Mouse (Mus musculus) E14TG2a.4 (cell line): Measurements from ENCODE around the gene Clybl.

Experiments
- H3K27me3 ChIP-seq: 2 replicates; pipeline ENCODE4 v1.6.1; 2014; ENCODE audit warnings: low read length, control low read depth; ENCODE audit not compliant: insufficient read depth
- H3K36me3 ChIP-seq: 2 replicates; pipeline ENCODE4 v1.6.1; 2014; ENCODE audit warnings: low read length, control low read depth; ENCODE audit not compliant: insufficient read depth
- H3K4me1 ChIP-seq: replicated peaks from 2 replicates; pipeline ENCODE4 v1.6.1; 2014; ENCODE audit warnings: low read depth, low read length, control low read depth
- H3K4me3 ChIP-seq: replicated peaks from 2 replicates; pipeline ENCODE4 v1.5.1; 2014; ENCODE audit warnings: mild to moderate bottlenecking, low read length
- H3K9me3 ChIP-seq: 2 replicates; pipeline ENCODE4 v1.6.1; 2014; ENCODE audit warnings: low read length, control low read depth
- CTCF ChIP-seq: conservative IDR thresholded peaks from 2 replicates; pipeline ENCODE4 v1.5.1; 2014; ENCODE audit warnings: low read length
- NANOG ChIP-seq: IDR thresholded peaks from 2 replicates; pipeline ENCODE4 v1.6.1; 2014; ENCODE audit warnings: borderline replicate concordance, low read length, mixed read lengths
- POU5F1 ChIP-seq: IDR thresholded peaks from 2 replicates; pipeline ENCODE4 v1.6.1; 2014; ENCODE audit warnings: low read length, borderline replicate concordance

Gene Clybl

GRCm38 (mm10) chr14:122214126-122214525 is 32.6 kb downstream of the Clybl start:
- no peaks in the 10 kb centered on the region for H3K36me3 ChIP-seq
- peaks cover 2% of the 10 kb centered on the region; the same call in 1 of the 2 replicates for H3K4me1 ChIP-seq
- no peaks in the 10 kb centered on the region for H3K27me3 ChIP-seq
- peaks cover 2% of the 10 kb centered on the region; the same call in 1 of the 2 replicates for H3K9me3 ChIP-seq
- H3K4me3 ChIP-seq, result no peak overlapping the region
- TF ChIP-seq CTCF (no peak), POU5F1 (no peak), NANOG (no peak)

GRCm38 (mm10) chr14:122217221-122217620 is 35.7 kb downstream of the Clybl start:
- Histone ChIP-seq H3K4me3 (no peak overlapping the region), H3K4me1 (peaks cover 3% of the 10 kb centered on the region), H3K27me3 (no peaks in the 10 kb centered on the region), H3K9me3 (peaks cover 7% of the 10 kb centered on the region), H3K36me3 (no peaks in the 10 kb centered on the region; the same call in 1 of the 2 replicates)
- TF ChIP-seq POU5F1, result no peak
- TF ChIP-seq NANOG, result no peak

GRCm38 (mm10) chr14:122222934-122223374 is 41.5 kb downstream of the Clybl start:
- Histone ChIP-seq H3K4me1 (peaks cover 57% of the 10 kb centered on the region), H3K27me3 (no peaks in the 10 kb centered on the region), H3K36me3 (no peaks in the 10 kb centered on the region; the same call in 1 of the 2 replicates), H3K4me3 (peak overlapping the region; percentile 29; the same call in 1 of the 2 replicates), H3K9me3 (peaks cover 5% of the 10 kb centered on the region)
- no peak for TF ChIP-seq NANOG
- TF ChIP-seq POU5F1, result no peak
- no peak for TF ChIP-seq CTCF

GRCm38 (mm10) chr14:122223461-122224102 is 42.1 kb downstream of the Clybl start:
- TF ChIP-seq POU5F1, result no peak
- TF ChIP-seq CTCF, result peak; percentile 51; the same call in 1 of the 2 replicates
- peaks cover 5% of the 10 kb centered on the region for H3K9me3 ChIP-seq

GRCm38 (mm10) chr14:122224103-122224494 is 42.6 kb downstream of the Clybl start:
- Histone ChIP-seq H3K4me3 (no peak overlapping the region), H3K27me3 (no peaks in the 10 kb centered on the region), H3K9me3 (peaks cover 5% of the 10 kb centered on the region), H3K36me3 (no peaks in the 10 kb centered on the region; the same call in 1 of the 2 replicates), H3K4me1 (peaks cover 63% of the 10 kb centered on the region)
- TF ChIP-seq POU5F1, result no peak
- no peak for TF ChIP-seq CTCF
- TF ChIP-seq NANOG, result no peak

More at GRCm38 (mm10) chr14:122223461-122224102, 42.1 kb downstream of the Clybl start:
- no peaks in the 10 kb centered on the region for H3K27me3 ChIP-seq
- peaks cover 58% of the 10 kb centered on the region for H3K4me1 ChIP-seq
- H3K36me3 ChIP-seq, result no peaks in the 10 kb centered on the region; the same call in 1 of the 2 replicates
- 0 out of 2 replicates have a peak overlapping the region, but pooled peaks have one; percentile 10 for H3K4me3 ChIP-seq

- TF ChIP-seq POU5F1, result no peak
- TF ChIP-seq CTCF, result no peak
- peaks cover 2% of the 10 kb centered on the region for H3K9me3 ChIP-seq
- no peaks in the 10 kb centered on the region; the same call in 1 of the 2 replicates for H3K36me3 ChIP-seq
- H3K4me3 ChIP-seq, result no peak overlapping the region
- H3K27me3 ChIP-seq, result no peaks in the 10 kb centered on the region
- peaks cover 67% of the 10 kb centered on the region for H3K4me1 ChIP-seq
These were observed 43.0 kb downstream of the Clybl start for GRCm38 (mm10) chr14:122224501-122224928.

- no peak for TF ChIP-seq POU5F1
- TF ChIP-seq CTCF, result no peak
- no peak for TF ChIP-seq NANOG
- no peaks in the 10 kb centered on the region for H3K36me3 ChIP-seq
These were observed 44.1 kb downstream of the Clybl start for GRCm38 (mm10) chr14:122225479-122226132.

GRCm38 (mm10) chr14:122226133-122226515 is 44.6 kb downstream of the Clybl start:
- Histone ChIP-seq H3K9me3 (no peaks in the 10 kb centered on the region), H3K27me3 (no peaks in the 10 kb centered on the region), H3K4me1 (peaks cover 81% of the 10 kb centered on the region), H3K4me3 (no peak overlapping the region), H3K36me3 (no peaks in the 10 kb centered on the region)
- TF ChIP-seq POU5F1 (no peak), NANOG (no peak), CTCF (no peak)

More at GRCm38 (mm10) chr14:122225479-122226132, 44.1 kb downstream of the Clybl start:
- Histone ChIP-seq H3K9me3 (no peaks in the 10 kb centered on the region), H3K4me1 (peaks cover 78% of the 10 kb centered on the region), H3K27me3 (no peaks in the 10 kb centered on the region), H3K4me3 (peak overlapping the region; percentile 35)
